Mouse (Mus musculus) WW6 (cell line): ENCODE measurements around the gene Gm3173.
"Not testable (repeated sequence)": the region's sequence is repeated elsewhere in the genome, so short reads cannot be mapped to it uniquely, and the experiment has no call there.

Experiments
- DNase-seq: peaks from one replicate; pipeline ENCODE4 v3.0.0-alpha.2; 2013; ENCODE audit warnings: low read depth, low spot score

Gene Gm3173

DNA sequence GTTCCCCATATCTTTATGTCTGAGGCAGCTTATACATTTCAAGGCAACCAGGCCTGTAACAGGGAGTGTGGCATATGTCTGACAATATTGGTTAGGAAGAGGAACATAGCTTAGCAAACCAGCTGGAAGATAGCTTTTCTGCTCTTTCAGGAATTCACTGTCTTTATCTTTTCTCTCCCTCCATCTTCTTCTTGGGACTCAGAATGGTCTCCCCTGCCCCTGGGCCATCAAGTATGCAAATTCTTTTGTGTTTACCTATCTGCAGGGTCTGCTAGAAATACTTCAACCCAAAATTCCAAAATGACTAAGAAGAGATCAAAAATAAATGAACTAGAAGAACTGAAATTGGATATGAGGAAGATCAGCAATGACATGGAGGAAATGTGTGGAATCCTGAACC is at the start of gene Gm3173:
TSS of gene Gm3173 (plus strand) at position 301 of the 400 bp plus-strand sequence.
- not testable (repeated sequence) for DNase-seq

DNA sequence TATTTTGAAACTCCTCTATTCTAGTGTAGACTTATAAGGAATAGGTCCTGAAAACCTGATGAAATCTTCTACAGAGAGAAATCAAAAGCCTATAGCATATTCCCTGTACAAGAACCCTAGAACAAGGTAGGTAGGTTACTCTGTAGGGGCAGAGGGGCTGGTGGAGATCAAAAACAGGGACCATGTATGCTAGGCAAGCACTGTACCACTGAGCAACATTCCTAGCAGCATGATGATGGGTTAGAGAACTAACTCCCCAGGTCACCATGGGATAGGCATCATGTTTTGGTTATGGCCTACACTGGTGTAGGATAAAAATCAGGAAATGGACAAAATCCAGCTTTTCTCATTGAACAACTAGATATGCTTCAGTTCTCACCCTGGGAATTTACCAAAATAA is 45.2 kb upstream of the Gm3173 start:
- not testable (repeated sequence) for DNase-seq

DNA sequence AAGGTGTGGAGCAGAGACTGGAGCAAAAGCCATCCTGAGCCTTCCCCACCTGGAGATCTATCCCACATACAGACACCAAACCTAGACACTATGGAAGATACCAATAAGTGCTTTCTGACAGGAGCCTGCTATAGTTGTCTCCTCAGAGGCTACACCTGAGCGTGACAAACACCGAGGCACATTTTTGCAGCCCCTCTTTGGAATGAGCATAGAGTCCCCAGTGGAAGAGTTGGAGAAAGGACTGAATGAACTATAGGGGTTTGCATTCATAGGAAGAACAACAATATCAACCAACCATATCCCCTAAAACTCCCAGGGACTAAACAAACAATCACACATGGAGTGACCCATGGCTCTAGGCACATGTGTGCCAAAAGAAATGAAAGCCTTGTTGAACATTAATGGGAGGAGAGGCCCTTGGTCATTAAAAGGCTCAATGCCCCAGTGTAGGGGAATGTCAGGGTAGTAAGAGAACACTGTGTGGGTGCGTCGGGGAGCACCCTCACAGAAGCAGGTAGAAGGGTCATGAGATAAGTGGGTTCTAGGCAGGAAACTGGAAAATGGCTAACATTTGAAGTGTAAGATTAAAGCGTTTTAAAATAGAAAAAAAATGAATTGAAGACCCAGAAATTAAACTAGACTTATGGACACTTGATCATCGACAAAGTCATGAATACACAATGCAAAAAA is 37.8 kb upstream of the Gm3173 start:
- DNase-seq: not testable (repeated sequence)

DNA sequence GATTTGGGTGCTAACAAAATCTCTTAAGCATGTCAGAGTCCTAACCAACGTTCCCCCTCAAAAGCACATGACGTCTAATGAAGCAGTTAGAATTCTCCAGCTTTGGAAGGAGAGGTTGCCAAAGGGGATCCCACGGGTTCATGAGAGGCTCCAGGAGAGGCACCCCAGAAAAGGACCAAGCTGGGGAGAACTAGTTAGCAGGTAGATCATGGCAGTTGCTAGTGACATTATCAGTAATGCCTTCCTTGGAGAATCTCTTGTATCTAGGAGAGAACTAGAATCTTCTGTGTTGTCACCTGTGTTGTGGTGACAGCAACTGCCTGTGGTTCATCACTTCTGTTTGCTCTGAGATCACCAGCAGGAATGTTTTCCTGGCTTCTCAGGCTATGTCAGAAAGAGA is 33.6 kb upstream of the Gm3173 start, which contains the start of gene Gm3159:
TSS of gene Gm3159 (plus strand) at position 301 of the 400 bp plus-strand sequence.
- not testable (repeated sequence) for DNase-seq

DNA sequence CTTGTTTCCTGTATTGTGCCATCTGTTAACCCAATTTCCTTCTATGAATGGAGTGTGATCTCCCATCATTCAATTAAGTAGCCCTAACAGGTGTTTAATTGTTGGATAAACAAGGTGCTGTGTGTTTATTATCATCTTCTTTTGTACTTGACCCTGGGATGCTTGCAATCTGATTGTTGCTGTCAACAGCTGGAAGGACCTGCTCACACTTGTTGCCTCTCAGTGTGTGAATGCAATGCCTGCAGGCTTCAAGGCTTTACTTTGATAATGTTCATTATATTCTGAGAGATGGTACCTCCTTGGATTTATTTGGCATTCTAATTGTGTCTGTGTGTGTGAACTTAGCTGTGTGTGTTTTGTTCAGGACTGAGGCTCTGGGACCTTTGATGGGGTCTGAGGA is 32.2 kb upstream of the Gm3173 start:
- not testable (repeated sequence) for DNase-seq

DNA sequence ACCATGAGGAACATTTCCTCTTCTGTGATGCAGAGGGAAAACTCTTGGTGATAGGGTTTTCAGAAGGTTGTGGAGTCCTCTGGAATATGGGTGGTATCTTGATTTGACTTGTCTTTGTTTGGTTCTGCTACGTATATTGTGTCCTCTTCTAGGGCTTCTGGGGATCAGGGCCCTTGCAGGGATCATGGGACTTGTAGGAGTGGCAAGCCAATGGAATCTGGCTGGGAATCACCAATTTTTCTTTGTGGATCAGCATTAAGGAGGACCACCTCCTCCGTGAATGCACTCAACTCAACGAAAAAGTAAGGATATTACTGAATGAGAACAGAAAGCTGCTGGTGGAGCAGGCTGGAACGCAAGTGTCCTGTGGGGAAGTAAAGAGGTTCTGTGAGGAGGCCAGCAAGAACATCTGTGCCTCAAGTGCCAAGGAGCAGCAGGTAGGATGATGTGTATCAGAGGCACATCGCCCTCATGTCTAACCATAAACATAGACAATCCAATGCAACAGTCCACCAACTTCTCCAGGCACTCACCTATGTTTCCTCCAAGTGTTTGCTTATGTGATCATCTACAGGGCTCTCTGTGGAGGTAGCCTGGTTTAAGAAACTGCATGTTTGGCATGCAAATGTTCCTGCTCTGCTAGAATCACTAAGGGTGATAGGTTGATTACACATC is 30.5 kb upstream of the Gm3173 start:
- DNase-seq: not testable (repeated sequence)

DNA sequence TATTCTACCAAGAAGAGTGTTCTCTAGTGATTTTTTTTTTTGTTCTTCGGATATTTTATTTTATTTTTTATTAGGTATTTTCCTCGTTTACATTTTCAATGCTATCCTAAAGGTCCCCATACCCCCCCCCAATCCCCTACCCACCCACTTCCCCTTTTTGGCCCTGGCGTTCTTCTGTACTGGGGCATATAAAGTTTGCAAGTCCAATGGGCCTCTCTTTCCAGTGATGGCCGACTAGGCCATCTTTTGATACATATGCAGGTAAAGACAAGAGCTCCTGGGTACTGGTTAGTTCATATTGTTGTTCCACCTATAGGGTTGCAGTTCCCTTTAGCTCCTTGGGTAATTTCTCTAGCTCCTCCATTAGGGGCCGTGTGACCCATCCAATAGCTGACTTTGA is 29.5 kb upstream of the Gm3173 start:
- not testable (repeated sequence) for DNase-seq

DNA sequence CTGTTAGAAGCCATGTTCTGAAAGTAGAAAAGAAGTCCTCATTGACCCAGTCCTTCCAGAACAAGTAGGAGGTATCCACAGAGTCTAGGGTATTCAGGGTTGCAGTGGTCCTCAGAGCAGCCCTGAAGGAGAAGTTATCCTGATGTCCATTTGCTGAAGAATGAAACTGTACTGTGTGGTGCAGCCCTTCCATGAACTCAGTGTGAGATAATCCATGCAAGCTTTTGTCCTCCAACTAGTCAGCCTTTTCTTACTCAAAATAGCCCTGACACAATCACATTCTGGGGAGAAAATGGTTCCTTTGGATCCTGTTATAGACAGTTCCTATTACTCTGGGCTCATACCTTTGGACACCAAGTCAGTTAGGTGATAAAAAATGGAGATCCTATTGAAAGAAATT is 27.0 kb upstream of the Gm3173 start:
- DNase-seq: not testable (repeated sequence)

DNA sequence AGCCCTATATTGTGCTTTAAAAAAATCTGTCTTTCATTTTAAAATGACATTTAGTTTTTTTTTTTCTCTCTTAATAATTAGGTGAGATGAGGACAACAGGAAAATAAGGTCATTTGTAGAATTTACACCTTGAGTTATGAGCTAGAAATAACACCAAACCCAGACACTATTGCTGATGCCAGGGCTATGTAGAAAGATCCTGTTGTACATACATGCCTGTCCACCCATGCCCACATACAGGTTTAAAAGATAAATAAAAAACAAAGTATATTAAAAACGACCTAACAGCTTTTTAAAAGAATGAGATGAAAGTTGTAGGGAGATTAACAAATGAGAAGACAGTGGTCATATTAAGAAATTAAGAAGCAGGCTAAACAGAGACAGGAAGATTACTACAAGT is 20.9 kb upstream of the Gm3173 start:
- DNase-seq: not testable (repeated sequence)

DNA sequence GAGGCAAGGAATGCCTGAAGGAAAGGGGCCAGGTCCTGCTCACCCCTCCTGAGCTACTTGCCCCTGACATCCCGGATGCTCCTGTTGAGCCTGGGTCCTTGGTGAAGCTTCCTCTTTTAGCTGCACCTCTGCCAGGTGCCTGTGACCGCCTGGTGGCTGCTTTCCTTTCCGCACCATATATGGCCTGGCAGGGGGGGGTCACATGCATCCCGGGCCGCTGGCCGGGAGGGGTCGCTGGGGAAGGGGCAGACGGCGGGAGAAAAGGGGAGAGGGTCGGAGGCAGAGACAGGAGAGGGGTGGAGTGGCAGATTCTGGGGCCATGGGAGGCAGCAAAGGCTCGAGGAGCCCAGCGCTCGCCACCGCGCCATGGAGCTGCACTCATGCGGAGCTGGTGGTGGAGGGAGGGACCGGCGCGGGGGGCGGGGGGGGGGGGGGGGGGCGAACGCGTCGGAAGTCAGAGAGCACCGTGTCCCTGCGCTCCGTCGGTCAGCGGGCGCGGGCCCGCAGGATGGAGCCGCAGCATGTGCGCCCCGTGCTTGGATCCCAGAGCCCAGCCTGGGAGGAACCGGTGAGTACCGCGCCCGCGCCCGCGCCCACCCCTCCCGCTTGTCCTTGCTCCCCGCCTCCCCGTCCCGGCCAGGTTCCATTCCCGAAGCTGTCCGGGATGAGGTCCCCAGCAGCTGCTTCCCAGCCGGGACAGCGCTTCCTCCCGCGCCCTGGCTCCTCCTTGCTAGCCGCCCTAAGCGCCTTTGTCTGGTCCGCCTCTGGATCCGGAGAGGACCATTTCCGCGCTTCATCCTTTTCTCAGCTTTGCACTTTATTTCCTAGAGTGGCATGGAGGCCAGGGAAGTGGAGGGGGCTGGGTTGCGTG is 15.6 kb upstream of the Gm3173 start, which contains the start of gene Gm3164:
TSS of gene Gm3164 (plus strand) at position 484 of the 871 bp plus-strand sequence.
- not testable (repeated sequence) for DNase-seq

DNA sequence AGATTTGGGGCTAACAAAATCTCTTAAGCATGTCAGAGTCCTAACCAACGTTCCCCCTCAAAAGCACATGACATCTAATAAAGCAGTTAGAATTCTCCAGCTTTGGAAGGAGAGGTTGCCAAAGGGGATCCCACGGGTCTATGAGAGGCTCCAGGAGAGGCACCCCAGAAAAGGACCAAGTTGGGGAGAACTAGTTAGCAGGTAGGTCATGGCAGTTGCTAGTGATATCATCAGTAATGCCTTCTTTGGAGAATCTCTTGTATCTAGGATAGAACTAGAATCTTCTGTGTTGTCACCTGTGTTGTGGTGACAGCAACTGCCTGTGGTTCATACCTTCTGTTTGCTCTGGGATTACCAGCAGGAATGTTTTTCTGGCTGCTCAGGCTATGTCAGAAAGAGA is 50.7 kb downstream of the Gm3173 start, which contains the start of gene Gm3182:
TSS of gene Gm3182 (plus strand) at position 301 of the 400 bp plus-strand sequence.
- not testable (repeated sequence) for DNase-seq

DNA sequence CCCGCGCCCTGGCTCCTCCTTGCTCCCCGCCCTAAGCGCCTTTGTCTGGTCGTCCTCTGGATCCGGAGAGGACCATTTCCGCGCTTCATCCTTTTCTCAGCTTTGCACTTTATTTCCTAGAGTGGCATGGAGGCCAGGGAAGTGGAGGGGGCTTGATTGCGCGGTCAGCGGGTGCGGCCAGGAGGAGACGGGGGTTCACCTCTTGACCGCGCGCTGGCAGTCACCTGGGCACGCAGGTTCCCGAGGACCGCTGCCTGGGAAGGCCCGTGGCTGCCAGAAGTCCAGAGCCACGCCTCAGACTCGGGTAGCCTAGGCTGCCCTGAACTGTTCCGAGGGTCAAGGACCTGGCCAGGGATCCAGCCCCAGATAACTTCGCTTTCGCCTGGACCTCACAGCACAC is 68.6 kb downstream of the Gm3173 start:
- DNase-seq: not testable (repeated sequence)

DNA sequence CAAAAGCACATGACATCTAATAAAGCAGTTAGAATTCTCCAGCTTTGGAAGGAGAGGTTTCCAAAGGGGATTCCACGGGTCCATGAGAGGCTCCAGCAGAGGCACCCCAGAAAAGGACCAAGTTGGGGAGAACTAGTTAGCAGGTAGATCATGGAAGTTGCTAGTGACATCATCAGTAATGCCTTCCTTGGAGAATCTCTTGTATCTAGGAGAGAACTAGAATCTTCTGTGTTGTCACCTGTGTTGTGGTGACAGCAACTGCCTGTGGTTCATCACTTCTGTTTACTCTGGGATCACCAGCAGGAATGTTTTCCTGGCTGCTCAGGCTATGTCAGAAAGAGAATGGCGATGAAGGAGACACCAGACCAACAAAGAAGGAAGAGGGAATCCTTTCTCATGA is 124.3 kb downstream of the Gm3173 start, which contains the start of gene Gm3047:
TSS of gene Gm3047 (plus strand) at position 301 of the 400 bp plus-strand sequence.
- not testable (repeated sequence) for DNase-seq
